Mouse (Mus musculus) hematopoietic stem cell, adult 5-6 weeks (primary cell): ENCODE data around the gene Prex1. TPM values are rescaled to one million over a fixed set of nuclear protein-coding genes. Genes with fewer than 3 reads are reported as not detected.

Experiments used
- ATAC-seq, 2 experiments: fragments of 125-278 bp in 1 of 2; replicated peaks in 1 of 2; 2 replicates each; pipeline ENCODE4 v1.8.0; 2016 to 2017; ENCODE audit warnings: inconsistent platforms in 2 of 2, mild to moderate bottlenecking in 2 of 2, moderate number of reproducible peaks in 2 of 2, low read depth in 1 of 2, moderate TSS enrichment in 1 of 2; ENCODE audit not compliant: low FRiP score in 2 of 2, poor library complexity in 2 of 2, severe bottlenecking in 2 of 2, insufficient read depth in 1 of 2, low TSS enrichment in 1 of 2
- total RNA-seq: library from RNA; stranded (forward); fragments of 172-1452, 232-1000 nt; gene quantifications from 2 replicates; pipeline ENCODE4 v1.2.3, GENCODE M21; 2017

Prex1 gene
- total RNA-seq, 1 experiment from 2014 or later = 25.1 TPM

GRCm38 (mm10) chr2:166606481-166607245 is 107.0 kb downstream of the Prex1 start:
- ATAC-seq = no peak

- ATAC-seq = 0 out of 4 replicates have a peak, but pooled peaks of 1 of the 2 experiments have one; percentile 3
Observed at GRCm38 (mm10) chr2:166606053-166606452, 107.6 kb downstream of the Prex1 start.

DNA sequence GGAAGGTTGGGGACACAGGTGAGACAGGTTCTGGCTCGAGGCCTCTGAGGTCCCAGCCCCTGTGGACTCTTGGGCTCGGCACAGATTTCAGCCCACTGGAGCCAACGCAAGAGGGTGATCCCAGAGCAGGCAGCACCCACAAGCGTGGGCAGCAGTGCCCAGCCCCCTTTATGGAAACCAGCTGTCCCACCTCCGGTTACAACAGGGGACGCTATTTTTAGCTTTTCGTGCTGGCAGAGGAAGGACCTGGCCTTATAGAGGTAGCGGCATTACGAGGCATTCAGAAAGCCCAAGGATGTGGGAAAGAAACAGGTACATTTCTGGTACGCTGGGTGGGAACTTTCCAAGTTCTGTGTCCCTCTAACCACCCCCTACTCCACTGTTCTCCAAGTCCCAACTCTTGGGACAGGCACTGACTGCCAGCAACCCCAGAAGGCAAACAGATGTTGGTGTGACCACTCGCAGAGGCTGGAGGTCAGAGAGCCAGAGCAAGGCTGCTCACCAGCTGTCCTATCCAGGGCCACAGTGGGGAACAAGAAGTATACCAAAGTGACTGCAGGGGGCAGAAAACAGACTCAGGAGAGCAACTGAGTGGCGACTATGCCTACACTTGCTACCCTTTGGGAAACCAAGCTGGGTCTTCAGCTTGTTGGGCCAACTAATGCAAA is 108.3 kb downstream of the Prex1 start:
- peak in 1 of 2 experiments; percentile 32; a peak in 1 of 4 replicates for ATAC-seq

DNA sequence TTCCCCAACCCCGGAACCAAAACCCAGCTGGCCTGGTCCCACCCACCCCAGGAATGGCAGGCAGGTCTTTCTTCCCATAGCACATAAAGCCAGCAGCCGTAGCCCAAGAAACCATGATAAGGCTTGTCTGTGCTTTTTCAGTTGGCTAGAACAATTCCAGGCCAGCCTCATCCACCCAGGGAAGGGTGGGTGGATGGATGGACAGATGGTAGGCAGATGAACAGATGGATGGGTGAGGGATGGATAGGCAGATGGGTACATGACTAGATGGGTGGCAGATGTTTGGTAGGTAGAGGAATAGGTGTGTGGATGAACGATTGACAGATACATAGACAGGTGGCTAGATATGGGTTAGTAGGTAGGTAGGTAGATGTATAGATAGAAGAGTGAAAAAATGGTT is 110.7 kb downstream of the Prex1 start:
- no peak for ATAC-seq

DNA sequence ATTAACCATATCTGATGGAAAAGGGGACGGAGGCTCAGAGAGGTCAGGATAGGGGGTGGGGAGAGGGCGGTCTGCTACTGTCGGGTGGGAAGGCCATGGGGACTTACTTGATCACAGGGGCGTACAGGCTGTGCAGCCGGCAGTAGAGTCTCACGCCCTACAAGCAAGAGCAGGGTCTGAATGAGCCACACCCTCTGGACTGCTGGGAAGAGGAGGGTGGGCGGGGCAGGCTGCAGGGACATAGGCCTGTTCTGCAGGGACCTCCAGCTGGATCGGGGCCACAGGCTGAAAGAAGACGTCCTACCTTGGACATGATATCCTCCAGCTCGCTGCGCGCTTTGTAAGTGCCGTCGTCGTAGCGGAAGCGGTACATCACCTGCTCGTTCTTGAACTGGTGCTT is 112.2 kb downstream of the Prex1 start:
- no peak for ATAC-seq

DNA sequence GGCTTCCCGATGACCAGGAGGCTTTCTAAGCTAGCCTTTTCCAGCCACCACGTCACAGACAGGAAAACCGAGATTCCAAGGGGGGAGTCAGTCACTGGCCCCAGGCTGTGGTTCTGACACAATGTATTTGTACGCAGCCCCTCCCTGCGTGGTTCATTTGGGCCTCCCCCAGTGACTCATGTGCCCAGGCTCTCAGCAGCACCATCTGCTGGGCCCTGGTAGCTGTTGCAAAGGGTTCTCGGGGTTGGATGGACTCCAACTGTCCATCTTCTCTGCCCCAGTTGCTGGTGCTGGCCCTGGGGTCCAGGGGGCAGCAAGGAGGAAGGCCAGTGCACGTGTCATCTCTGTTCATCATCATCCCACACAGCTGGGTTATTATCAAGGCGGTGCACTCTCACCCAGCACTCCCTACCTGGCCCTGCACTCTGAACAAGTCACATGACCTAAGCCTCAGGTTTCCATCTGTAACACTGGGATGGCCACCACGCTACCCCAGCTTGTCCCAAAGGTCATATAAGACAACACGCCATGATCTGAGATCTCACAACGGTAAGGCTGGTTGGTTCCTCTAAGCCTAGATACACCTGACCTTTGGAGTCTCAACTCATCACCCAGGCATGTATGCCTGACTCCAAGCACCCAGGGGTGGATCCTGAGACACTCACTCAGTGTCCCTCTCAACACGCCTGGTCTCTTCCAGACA is 115.0 kb downstream of the Prex1 start:
- no peak for ATAC-seq

- no peak for ATAC-seq
Observed at GRCm38 (mm10) chr2:166597763-166598162, 115.9 kb downstream of the Prex1 start.

GRCm38 (mm10) chr2:166592034-166592912 is 121.4 kb downstream of the Prex1 start:
- ATAC-seq = peak; percentile 57 to 61; a peak in 3 of 4 replicates

DNA sequence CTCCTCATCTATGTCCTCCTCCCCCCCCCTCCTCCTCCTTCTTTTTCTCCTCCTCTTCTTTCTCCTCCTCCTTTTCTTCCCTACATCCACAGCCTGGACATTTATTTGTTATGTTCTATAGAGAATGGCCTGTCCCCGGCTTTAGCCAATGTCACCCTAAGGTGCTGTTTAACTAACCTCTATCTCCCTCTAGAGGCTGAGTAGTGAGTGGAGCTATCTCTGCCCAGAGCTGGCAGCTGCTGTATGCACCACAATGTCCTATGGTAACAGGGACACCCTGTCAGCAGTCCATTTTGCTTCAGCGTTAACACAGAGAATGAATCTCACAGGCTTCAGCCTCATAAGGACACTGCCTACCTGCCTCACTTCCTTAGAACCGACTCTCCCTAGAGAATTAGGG is 129.1 kb downstream of the Prex1 start:
- no peak for ATAC-seq

DNA sequence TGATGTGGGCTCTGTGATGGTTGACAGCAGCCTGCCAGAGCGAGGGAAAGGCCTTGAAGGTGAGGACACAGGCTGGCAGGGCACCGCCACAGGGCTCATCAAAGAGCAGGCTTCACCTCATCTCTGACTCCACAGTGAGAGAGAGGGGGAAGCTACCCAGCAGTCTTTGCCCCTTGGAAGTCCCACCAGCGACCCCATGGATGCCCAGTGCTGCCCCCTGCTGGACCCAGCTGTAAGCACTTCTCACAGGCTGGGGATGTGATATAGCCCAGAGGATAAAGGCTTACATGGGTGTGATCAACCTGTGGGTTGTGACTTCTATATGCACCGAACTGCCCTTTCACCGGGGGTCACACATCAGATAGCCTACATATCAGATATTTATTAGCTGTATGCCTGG is 130.3 kb downstream of the Prex1 start:
- ATAC-seq = no peak

DNA sequence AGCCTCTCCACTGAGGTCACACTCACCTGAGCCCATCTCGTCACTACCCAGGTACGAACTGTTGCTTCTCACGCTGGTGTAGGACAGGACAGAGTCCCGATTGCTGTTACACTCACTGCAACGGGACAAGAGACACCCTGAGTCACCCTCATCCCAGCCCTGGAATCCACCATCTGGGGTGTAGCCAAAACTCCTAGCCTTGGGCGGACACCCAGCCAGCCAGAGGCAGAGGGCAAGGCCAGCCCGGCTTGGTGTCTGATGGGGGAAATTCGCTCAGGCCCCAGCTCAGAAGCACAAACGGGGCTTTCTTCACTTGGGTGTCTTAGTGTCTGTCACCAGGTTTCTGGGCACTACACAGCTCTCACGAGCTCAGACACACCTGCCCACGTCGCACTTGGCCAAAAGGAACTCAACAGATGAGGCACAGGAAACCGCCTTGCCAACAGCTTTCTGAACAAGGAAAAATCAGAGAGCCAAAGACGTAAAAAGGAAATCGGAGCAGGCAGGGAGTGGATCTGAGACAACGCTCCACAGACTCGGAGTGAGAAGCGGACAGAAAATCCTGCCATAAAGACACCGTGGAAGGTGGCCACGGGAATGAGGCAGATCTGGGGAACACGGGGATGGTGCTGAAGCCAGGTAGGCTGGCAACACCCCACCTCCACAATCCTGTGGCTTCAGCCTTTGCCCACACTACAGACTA is 131.6 kb downstream of the Prex1 start:
- no peak for ATAC-seq

GRCm38 (mm10) chr2:166579793-166580192 is 133.8 kb downstream of the Prex1 start:
- ATAC-seq = no peak

- no peak for ATAC-seq
Observed at GRCm38 (mm10) chr2:166579361-166579760, 134.3 kb downstream of the Prex1 start.

DNA sequence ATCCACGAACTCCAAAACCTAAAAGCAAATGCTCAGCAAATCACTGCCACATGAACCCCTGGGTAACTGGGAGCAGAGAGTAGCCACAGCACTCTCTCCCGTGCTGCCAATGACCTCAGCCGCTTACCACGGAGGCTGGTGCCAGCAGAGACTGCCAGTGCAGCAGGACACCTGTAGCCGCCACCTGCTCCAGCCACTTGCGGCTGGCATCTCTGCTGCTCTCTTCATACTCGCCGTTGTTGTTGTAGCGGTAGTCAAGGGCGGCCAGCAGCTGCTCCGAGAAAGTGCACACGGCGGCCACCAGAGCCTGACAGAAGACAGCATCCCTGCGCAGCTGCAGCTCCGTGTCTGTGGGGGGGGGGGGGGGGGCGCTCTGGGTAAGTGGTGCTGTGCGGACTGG is 138.2 kb downstream of the Prex1 start:
- ATAC-seq = no peak

- peak; percentile 59 to 70 for ATAC-seq
Observed at GRCm38 (mm10) chr2:166574934-166575333, 138.7 kb downstream of the Prex1 start.

GRCm38 (mm10) chr2:166573621-166574020 is 140.0 kb downstream of the Prex1 start:
- no peak for ATAC-seq

GRCm38 (mm10) chr2:166572297-166572696 is 141.3 kb downstream of the Prex1 start:
- no peak for ATAC-seq
